Mouse (Mus musculus) bone marrow, adult 2 months (tissue): ENCODE results near the gene Olfr611. TPM values are rescaled to one million over a fixed set of nuclear protein-coding genes. Genes with fewer than 3 reads are reported as not detected.
"Not testable (repeated sequence)": the region's sequence is repeated elsewhere in the genome, so short reads cannot be mapped to it uniquely, and the experiment has no call there.

Experiments used
- H3K27ac ChIP-seq: fragments of 200-500 bp; 2 replicates; pipeline ENCODE4 v1.5.1; 2012; ENCODE audit warnings: low read depth, mild to moderate bottlenecking, control low read depth, inconsistent platforms, low read length; ENCODE audit not compliant: control insufficient read depth, poor library complexity, insufficient read depth
- H3K4me1 ChIP-seq: fragments of 200-500 bp; 2 replicates; pipeline ENCODE4 v1.6.1; 2011; ENCODE audit warnings: low read length; ENCODE audit not compliant: control insufficient read depth, insufficient read depth
- H3K4me3 ChIP-seq: fragments of 200-500 bp; replicated peaks from 2 replicates; pipeline ENCODE3; 2011; ENCODE audit warnings: mild to moderate bottlenecking, low read depth, low read length, control low read depth; ENCODE audit not compliant: control insufficient read depth
- CTCF ChIP-seq: fragments of 200-500 bp; IDR thresholded peaks from 2 replicates; pipeline ENCODE4 v1.5.1; 2011; ENCODE audit warnings: low read length, control low read depth; ENCODE audit not compliant: control insufficient read depth, insufficient read depth
- POLR2A ChIP-seq: fragments of 200-500 bp; IDR thresholded peaks from 2 replicates; pipeline ENCODE4 v1.6.1; 2011; ENCODE audit warnings: low read depth, mild to moderate bottlenecking, control low read depth, low read length, borderline replicate concordance; ENCODE audit not compliant: control insufficient read depth
- WGBS: fragments of 180-500 bp; shearing (Covaris S2); methylation state at CpG from one replicate; pipeline ENCODE4 v1.1.7; 2018; 5-methylcytosine and 5-hydroxymethylcytosine counted together
- polyA plus RNA-seq: library from polyadenylated mRNA; stranded (reverse); fragments of >200 nt; gene quantifications from 2 replicates; pipeline ENCODE4 v1.2.4, GENCODE M21; 2011; ENCODE audit warnings: low replicate concordance; ENCODE audit not compliant: missing spikeins, insufficient read depth, insufficient read length

The Olfr611 gene
- not detected in 2 replicates for polyA plus RNA-seq

DNA sequence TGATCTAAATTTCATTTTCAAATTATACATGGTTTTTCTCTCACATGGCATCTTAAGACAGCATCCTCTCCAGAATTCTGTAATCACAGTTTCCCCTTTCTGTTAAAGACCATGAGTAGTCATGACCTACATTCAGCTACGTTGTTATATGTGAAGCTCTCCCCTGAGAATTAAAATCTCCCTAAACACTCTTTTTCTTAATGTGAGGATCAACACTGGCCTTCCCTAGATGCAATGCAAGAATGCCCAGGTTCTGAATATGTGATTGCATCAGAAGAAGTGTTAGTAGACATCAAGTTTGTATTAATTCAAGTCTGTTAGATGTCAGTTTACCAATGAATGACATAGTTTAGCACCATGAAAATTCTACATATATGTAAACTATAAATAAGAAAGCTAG, at the start of gene Olfr611:
Olfr611 (minus strand) TSS at position 101 of the 400 bp plus-strand sequence.
- not testable (repeated sequence) for H3K27ac ChIP-seq, H3K4me1 ChIP-seq, H3K4me3 ChIP-seq
- 69% methylated on average over 1 of the region's 1 CpGs for WGBS

DNA sequence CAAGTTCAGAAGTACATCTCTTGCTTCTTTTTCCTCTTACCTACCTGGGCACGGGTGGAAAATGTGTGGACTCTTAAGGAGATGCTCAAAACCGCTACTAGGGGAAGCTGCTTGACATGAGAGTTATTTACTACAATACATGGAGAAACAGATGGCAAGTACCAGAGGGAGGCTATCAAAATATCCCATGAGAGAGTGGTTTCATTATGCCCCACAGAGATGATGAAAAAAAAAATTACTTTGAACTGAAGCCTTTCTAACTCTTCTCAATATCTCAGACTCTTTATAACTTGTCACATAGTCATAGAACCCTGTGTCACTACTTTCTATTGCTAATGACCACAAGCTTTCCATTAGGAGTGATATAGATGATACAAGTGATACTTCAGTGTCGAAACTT, 48.4 kb upstream of the Olfr611 start, which contains the start of gene Olfr616:
Olfr616 (minus strand) TSS at position 101 of the 400 bp plus-strand sequence.
- H3K4me3 ChIP-seq = no peak within 1 kb of the TSS
- TF ChIP-seq POLR2A (no peak), CTCF (no peak)
- no peak within 1 kb of the TSS for H3K27ac ChIP-seq
- H3K4me1 ChIP-seq = no peaks in the 10 kb centered on the region
- 65% methylated on average over 3 of the region's 3 CpGs for WGBS

DNA sequence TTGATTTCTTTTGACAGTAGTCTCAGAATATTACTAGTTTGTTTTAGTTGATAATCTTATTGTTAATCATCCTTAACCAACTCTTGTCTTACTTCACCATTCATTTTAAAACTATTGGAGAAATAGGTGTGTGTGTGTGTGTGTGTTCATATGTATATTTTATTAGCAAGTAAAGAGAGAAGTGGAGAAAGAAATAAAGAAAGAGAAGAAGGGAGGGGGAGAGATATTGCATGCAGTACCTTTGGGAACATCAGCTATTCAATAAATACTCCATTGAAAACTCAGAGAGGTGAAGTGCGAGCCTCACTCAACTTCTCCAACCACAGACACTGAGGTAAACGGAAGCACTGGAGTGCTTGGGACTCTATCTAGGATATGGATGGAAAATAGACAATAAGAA, 35.1 kb upstream of the Olfr611 start, which contains the start of gene Olfr615:
Olfr615 (plus strand) TSS at position 301 of the 400 bp plus-strand sequence.
- no peak within 1 kb of the TSS for H3K27ac ChIP-seq
- no peak for TF ChIP-seq CTCF
- no peak for TF ChIP-seq POLR2A
- no peaks in the 10 kb centered on the region for H3K4me1 ChIP-seq
- WGBS = 83% methylated on average over 2 of the region's 2 CpGs
- no peak within 1 kb of the TSS for H3K4me3 ChIP-seq

- TF ChIP-seq CTCF (no peak), POLR2A (no peak)
- Histone ChIP-seq H3K4me3 (no peak within 1 kb of the TSS), H3K27ac (no peak within 1 kb of the TSS), H3K4me1 (no peaks in the 10 kb centered on the region)
- 44% methylated on average over 2 of the region's 2 CpGs for WGBS
These were observed 27.1 kb upstream of the Olfr611 start, which contains the start of gene Olfr613 for GRCm38 (mm10) chr7:103547774-103548173. Olfr613 (plus strand) TSS chr7:103548074.

GRCm38 (mm10) chr7:103542617-103543016, 22.0 kb upstream of the Olfr611 start, which contains the start of gene Olfr612:
Olfr612 (minus strand) TSS chr7:103542717.
- H3K4me1 ChIP-seq, H3K4me3 ChIP-seq, H3K27ac ChIP-seq: not testable (repeated sequence)
- 84% methylated on average over 2 of the region's 2 CpGs for WGBS

DNA sequence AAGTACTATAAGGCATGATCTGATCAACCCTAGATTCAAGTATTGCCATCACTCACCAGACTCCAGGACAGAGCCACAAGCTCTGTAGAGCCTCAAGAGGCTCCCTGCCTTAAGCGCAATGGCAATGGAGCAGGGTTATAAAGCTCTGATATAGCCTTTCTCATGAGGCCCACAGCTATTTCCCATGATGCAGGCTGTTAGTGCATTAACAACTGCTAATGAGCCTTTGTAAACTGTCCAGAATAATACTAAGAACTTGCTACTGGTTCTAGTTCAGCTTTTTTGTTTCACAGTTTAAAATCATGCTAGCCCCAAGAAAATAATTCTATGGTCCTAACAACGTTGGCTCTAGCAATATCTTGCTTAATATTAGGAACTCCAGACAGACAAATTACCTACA, 8.6 kb downstream of the Olfr611 start, which contains the start of gene Olfr610:
Olfr610 (minus strand) TSS at position 101 of the 400 bp plus-strand sequence.
- H3K4me3 ChIP-seq = no peak within 1 kb of the TSS
- no peak for TF ChIP-seq POLR2A
- no peaks in the 10 kb centered on the region for H3K4me1 ChIP-seq
- 80% methylated on average over 2 of the region's 2 CpGs for WGBS
- no peak within 1 kb of the TSS for H3K27ac ChIP-seq

DNA sequence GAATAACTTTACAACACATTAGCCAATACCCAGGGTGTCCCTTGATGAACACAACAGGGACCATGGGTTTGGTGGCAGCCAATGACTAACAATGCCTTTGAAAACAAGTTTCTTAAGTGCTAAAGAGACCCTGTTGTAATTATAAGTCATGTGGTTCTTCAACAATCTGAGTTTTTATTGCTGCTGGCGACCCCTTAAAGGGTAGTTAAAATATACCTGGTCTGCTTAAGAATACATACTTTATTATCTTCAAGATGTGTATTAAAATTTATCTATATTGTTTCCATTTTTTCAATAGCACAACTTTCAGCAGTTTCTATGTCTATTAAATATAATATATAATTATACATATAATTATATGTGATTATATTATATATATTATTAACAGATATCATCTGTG, 22.7 kb downstream of the Olfr611 start, which contains the start of gene Olfr609:
Olfr609 (minus strand) TSS at position 101 of the 400 bp plus-strand sequence.
- no peak for TF ChIP-seq CTCF
- no peak for TF ChIP-seq POLR2A
- Histone ChIP-seq H3K27ac (no peak within 1 kb of the TSS), H3K4me1 (no peaks in the 10 kb centered on the region), H3K4me3 (no peak within 1 kb of the TSS)
- 64% methylated on average over 1 of the region's 1 CpGs for WGBS

DNA sequence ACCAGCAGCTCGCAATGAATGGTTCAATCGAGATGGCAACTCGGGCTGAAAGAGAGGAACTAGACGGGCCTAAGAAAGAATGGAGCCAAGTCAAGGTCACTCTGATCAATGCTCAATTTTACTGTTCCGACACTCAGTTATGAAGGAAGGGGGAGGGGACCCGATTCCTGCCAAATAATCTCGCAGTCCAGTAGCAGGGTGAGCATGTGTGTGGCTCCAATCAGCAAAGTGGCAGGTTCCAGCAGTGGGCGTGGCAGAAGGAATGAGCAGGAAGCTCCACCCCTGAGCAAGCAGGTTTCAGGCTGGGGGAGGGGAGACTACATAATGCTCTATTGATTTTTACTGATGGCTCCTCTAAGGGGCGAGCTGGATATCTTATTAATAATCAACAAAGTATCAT, 43.5 kb downstream of the Olfr611 start:
- H3K27ac ChIP-seq, H3K4me1 ChIP-seq, H3K4me3 ChIP-seq: not testable (repeated sequence)
- 82% methylated on average over 9 of the region's 9 CpGs for WGBS

GRCm38 (mm10) chr7:103469577-103469976, 51.1 kb downstream of the Olfr611 start, which contains the start of gene Olfr608:
Olfr608 (plus strand) TSS chr7:103469877.
- H3K4me1 ChIP-seq = no peaks in the 10 kb centered on the region
- H3K4me3 ChIP-seq = no peak within 1 kb of the TSS
- no peak within 1 kb of the TSS for H3K27ac ChIP-seq
- TF ChIP-seq POLR2A (no peak), CTCF (no peak)

Other genes starting within 250 kb of the Olfr611 start
- gene Olfr596, start 215.2 kb downstream of the Olfr611 start, polyA plus RNA-seq = not detected in 2 replicates
- gene Olfr597, start 204.5 kb downstream of the Olfr611 start, polyA plus RNA-seq = not detected in 2 replicates
- not detected in 2 replicates for gene Olfr598, start 197.3 kb downstream of the Olfr611 start, polyA plus RNA-seq
- gene Olfr599, start 184.9 kb downstream of the Olfr611 start, polyA plus RNA-seq = not detected in 2 replicates
- not detected in 2 replicates for gene Olfr600, start 171.2 kb downstream of the Olfr611 start, polyA plus RNA-seq
- not detected in 2 replicates for gene Olfr601, start 158.2 kb downstream of the Olfr611 start, polyA plus RNA-seq
- not detected in 2 replicates for gene Olfr603, start 134.7 kb downstream of the Olfr611 start, polyA plus RNA-seq
- not detected in 2 replicates for gene Usp17lc, start 105.8 kb downstream of the Olfr611 start, polyA plus RNA-seq
- not detected in 2 replicates for gene Olfr605, start 75.4 kb downstream of the Olfr611 start, polyA plus RNA-seq
- gene Olfr606, start 71.8 kb downstream of the Olfr611 start, polyA plus RNA-seq = not detected in 2 replicates
- gene Olfr607, start 56.7 kb downstream of the Olfr611 start, polyA plus RNA-seq = 0.70 TPM in 1 of 2 replicates, not detected in the other
- not detected in 2 replicates for gene Olfr608, start 51.0 kb downstream of the Olfr611 start, polyA plus RNA-seq
- gene Olfr609, start 22.8 kb downstream of the Olfr611 start, polyA plus RNA-seq = not detected in 2 replicates
- gene Olfr610, start 8.7 kb downstream of the Olfr611 start, polyA plus RNA-seq = not detected in 2 replicates
- gene Olfr612, start 21.9 kb upstream of the Olfr611 start, polyA plus RNA-seq = not detected in 2 replicates
- gene Olfr613, start 27.2 kb upstream of the Olfr611 start, polyA plus RNA-seq = not detected in 2 replicates
- not detected in 2 replicates for gene Olfr615, start 35.2 kb upstream of the Olfr611 start, polyA plus RNA-seq
- not detected in 2 replicates for gene Olfr616, start 48.3 kb upstream of the Olfr611 start, polyA plus RNA-seq
- not detected in 2 replicates for gene Olfr617, start 52.2 kb upstream of the Olfr611 start, polyA plus RNA-seq
- gene Olfr618, start 69.3 kb upstream of the Olfr611 start, polyA plus RNA-seq = not detected in 2 replicates
- not detected in 2 replicates for gene Olfr619, start 79.7 kb upstream of the Olfr611 start, polyA plus RNA-seq
- 0.68 and 2.1 TPM in 2 replicates for gene Olfr620, start 91.7 kb upstream of the Olfr611 start, polyA plus RNA-seq
- not detected in 2 replicates for gene Olfr622, start 121.9 kb upstream of the Olfr611 start, polyA plus RNA-seq
- gene Olfr623, start 142.9 kb upstream of the Olfr611 start, polyA plus RNA-seq = not detected in 2 replicates
- gene Olfr624, start 150.3 kb upstream of the Olfr611 start, polyA plus RNA-seq = 0.25 and 0.45 TPM in 2 replicates
- not detected in 2 replicates for gene Olfr625-ps1, start 161.9 kb upstream of the Olfr611 start, polyA plus RNA-seq
- 0.27 and 0.40 TPM in 2 replicates for gene Olfr243, start 193.8 kb upstream of the Olfr611 start, polyA plus RNA-seq
- not detected in 2 replicates for gene Olfr628, start 209.5 kb upstream of the Olfr611 start, polyA plus RNA-seq
- gene Olfr629, start 224.1 kb upstream of the Olfr611 start, polyA plus RNA-seq = 1.2 TPM in 1 of 2 replicates, not detected in the other
- gene Olfr630, start 236.5 kb upstream of the Olfr611 start, polyA plus RNA-seq = not detected in 2 replicates